Mouse (Mus musculus): ENCODE measurements around the gene Rln1.

GRCm38 (mm10) chr19:29379839-29380603 is 45.6 kb upstream of the Rln1 start:
- no peak for TF ChIP-seq POLR2A (IDR thresholded peaks at IDR 0.05; ENCODE audit: borderline replicate concordance, insufficient read depth, low read length)
- TF ChIP-seq CTCF (IDR thresholded peaks at IDR 0.05; ENCODE audit: borderline replicate concordance, insufficient read depth, low read depth, low read length), result no peak
